Mouse (Mus musculus) splenic B cell, adult 2 months (primary cell): ENCODE measurements at regions not wholly inside any gene's neighbourhood (a gene's known extent, or its start where the extent isn't known, plus 50 kb on each side); places are given as distances from the start of the nearest gene placed in this dataset.
A peak's percentile ranks its signal among the peaks of the same experiment; 100 is the strongest.

ENCODE experiments used
- DNase-seq: peaks from one replicate; pipeline ENCODE4 v3.0.0-alpha.2; 2011; ENCODE audit warnings: low read depth, low spot score
- H3K27me3 ChIP-seq: 2 replicates; pipeline ENCODE4 v1.6.1; 2012; ENCODE audit warnings: mild to moderate bottlenecking, low read length, moderate library complexity, mixed read lengths; ENCODE audit not compliant: control insufficient read depth, poor library complexity, insufficient read depth, severe bottlenecking
- H3K36me3 ChIP-seq: 2 replicates; pipeline ENCODE4 v1.6.1; 2012; ENCODE audit warnings: mild to moderate bottlenecking, low read length, moderate library complexity, mixed read lengths; ENCODE audit not compliant: control insufficient read depth, poor library complexity, insufficient read depth, severe bottlenecking

DNA sequence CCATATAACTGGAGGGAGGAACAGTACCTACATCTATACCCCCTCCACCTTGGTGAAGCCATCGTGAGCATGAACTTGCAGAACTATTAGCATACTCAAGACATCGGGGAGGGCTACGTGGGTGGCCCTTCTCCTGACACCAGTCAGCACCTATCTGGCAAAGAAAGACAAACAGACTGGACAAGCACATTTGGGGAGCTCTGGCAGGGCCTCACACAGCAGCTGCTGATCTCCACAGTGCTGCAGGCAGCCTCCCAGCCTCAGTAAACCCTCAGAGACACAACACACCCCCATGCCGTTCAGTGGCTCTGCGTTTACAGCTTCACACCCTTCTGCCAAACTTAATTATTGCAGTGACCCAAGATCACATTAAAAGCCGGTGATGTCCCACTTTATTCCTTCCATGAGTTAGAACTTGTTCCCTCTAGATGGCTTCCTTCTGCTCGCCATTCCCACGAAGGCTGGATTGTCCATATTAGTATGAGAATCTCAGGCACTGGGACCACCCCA lies 161.7 kb downstream of the Fam43a start:
- no peak for DNase-seq
- no peaks in the 10 kb centered on the region for H3K27me3 ChIP-seq
- H3K36me3 ChIP-seq = no peaks in the 10 kb centered on the region

DNA sequence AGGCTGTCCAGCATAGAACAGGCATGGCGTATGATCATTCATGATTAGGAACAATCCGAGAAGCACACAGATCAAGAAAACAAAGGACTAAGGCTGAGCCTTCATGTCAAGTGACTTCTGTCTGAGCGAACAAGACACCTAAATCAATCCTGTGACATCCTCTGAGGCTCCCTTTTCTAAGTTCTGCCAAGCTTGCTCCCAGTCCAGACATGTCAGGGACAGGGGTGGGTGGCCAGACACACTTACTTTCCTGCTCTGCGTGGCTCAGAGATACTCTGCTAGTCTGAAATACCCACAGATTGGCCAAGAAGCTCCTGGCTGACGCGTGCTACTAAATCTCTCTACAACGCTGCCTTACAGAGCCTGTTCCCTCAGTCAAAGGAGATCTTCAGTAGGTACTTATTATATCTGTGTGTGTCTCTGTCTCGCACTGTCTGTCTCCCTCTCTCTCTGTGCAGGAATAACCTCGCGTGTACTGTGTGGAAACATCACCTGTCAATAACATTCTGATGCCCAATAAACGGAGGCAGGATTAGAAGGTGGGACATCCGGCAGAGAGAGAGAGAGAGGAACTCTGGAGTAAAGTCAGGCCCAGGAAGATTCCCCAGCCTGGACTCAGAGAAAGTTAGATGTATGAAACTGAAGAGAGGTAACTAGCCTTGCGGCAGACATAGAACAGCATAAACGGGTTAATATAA lies 163.5 kb downstream of the Fam43a start:
- DNase-seq = no peak
- Histone ChIP-seq H3K36me3 (no peaks in the 10 kb centered on the region), H3K27me3 (no peaks in the 10 kb centered on the region)

DNA sequence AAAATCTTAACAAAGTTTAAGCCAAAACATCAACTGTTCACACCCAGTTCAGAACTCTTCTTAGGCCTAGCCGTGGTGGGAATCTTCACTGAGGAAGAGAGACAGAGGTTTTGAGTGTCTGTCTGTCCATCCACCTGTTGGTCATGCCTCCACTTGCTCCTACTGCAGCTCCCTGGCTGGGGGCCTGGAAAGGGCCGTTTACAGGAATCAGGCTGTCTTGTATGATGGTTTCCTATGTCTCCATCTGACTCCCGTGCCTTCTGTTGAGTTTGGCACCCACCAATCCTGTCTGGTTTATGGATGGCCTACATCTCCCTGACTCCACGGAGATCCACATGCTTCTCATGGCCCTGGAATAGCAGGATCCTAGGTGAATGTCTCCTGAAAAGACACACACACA lies 166.1 kb downstream of the Fam43a start:
- no peaks in the 10 kb centered on the region for H3K36me3 ChIP-seq
- DNase-seq = no peak
- H3K27me3 ChIP-seq = no peaks in the 10 kb centered on the region

DNA sequence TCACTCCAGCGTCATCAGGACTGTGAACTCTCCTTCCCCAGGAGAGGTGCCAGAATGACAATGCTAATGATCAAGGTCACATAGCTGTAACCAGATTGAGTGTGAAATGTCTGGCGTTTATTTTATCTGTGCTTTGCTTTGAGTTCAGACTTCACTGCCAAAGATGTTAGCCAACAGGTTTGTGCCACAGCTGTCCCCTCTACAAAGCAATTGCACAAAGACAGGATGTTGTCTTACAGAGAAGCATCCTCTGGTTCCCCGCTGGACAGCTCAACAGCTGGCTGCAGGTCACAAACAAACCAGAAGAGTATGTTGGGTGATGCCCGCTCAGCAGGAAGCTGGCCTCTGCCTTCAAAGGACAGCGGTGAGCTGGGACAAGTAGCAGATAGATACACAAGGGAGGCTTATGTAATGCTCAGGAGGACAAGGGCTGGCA lies 169.5 kb downstream of the Fam43a start:
- no peak for DNase-seq
- Histone ChIP-seq H3K27me3 (no peaks in the 10 kb centered on the region), H3K36me3 (no peaks in the 10 kb centered on the region)

DNA sequence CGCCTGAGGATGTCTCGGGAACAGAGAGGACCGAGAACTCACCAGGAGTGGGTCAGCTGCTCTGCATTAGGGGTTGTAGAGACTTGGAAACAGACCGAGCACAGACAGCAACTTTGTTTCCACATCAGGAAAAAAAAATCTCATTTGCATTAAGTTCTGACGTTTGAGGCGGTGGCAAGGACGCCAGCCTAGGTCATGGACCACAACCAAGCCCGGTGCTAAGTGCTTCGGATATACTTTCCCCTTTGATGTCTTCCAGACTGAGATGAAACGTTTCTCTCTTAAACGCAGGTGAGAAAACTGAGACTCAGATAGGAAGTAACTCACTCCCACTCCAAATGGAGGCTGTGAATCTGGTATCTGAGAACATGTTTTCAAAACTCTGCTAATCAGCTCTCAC lies 169.9 kb downstream of the Fam43a start:
- Histone ChIP-seq H3K36me3 (no peaks in the 10 kb centered on the region), H3K27me3 (no peaks in the 10 kb centered on the region)
- DNase-seq = peak; percentile 57

DNA sequence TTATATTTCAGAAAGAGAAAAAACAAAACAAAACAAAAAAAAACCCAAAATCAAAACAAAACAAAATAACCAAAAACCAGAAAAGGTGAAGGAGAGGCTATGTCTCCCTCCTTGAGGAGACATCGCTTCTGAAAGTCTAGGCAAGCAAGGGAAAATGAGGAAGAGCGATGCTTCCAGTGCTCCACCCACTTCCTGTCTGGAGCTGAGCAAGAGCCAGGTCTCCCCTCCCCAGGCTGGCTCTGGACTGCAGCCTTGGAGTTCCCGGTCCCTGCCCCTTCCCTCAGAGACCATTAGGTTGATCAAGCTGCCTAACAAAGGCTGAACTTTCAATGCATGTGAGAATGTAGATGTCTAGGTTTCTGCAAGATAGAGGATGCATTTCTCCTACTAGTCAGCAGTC lies 173.3 kb downstream of the Fam43a start:
- H3K36me3 ChIP-seq = no peaks in the 10 kb centered on the region
- no peak for DNase-seq
- no peaks in the 10 kb centered on the region for H3K27me3 ChIP-seq

DNA sequence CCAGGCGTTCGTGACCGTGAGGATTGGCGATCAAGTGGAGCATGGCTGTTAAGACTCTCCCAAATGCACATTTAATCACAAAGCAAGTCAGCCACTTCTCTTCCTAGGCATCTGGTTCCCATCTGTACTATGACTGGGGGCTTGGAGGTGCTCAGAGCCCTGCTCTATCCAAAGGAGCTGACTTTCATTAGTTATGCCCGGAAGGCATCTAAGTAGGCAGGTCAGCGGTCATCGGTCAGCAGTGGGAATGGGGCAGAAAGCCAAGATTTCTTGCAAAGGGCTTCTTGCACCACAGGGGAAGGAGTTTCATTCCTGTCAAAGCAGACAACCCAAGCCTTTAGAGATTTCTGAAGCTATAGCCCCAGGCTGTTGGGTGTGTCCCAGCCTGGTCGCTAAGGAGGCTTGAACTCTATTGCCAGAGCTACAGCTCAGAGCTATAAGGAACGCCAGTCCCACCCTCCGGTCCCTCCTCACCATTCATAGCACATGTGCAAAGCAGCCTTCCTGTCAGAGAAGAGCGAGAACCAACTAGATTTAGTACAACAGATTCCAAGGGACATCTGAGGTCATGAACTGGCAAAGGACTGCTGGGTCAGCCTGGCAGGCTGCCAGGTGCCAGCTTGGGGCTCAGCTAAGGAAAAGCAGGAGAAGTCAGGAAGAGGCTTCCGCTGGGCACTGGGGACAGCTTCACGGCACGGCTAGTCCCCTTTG lies 175.6 kb downstream of the Fam43a start:
- no peak for DNase-seq
- no peaks in the 10 kb centered on the region for H3K36me3 ChIP-seq
- no peaks in the 10 kb centered on the region for H3K27me3 ChIP-seq

DNA sequence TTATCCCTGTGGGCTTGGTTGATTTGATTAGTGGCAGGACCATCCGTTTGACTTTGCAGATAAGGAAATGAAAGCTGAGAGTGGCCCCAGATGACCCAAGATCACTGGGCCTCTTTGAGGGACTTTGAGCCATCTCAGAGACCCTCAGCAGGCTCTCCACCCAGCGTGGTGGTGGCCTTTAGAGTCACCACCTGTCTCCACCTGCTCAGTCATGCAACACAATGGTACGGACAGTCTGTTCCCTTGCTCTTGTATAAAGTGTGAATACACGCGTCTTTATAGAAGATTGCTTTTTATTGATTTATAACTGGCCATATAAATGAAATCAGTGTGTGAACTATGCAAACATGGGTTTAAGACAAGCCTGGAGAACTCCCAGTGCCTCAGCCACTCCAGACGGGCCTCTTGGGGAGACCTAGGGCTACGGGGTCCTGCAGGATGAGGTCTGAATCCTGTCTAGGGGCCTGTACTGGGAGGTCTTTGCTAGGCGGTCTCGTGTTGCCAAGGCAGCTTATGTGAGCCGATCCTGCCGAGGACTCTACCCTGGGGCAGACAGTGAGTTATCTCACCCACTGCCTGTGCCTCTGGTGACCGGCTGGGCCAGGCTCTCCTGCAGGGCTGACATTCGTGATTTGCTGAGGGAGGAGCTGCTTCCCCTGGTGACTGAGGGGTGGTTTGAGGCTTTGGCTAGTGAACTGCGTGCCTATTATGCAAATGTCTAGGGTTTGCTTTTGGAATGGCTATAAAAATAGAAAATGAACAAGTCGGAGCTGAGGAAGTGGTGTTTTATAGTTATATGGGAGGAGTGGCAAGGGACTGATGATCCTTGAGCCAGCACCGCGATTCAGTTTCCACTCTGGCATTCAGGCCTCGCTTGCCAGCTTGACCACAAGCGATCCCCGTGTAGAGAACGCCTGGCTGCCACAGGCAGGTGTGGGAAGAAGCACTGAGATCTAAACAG lies 176.5 kb downstream of the Fam43a start:
- peak; percentile 31 for DNase-seq
- Histone ChIP-seq H3K27me3 (no peaks in the 10 kb centered on the region), H3K36me3 (no peaks in the 10 kb centered on the region)

DNA sequence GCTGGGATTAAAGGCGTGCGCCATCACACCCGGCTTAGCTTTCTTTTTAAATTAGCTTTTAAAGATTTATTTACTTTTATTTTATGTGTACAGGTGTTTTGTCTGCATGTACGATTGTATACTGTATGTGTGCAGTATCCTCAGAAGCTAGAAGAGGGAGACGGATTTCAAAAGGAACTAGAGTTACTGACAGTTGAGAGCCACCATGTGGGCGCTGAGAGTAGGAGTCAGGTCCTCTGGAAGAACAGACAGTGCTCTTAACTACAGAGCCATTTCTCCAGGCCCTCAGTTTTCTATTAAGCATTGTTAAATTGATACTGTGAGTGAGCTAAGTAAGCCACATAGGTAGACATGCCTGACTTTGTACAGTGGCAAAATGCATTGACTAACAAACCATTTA lies 177.9 kb downstream of the Fam43a start:
- H3K36me3 ChIP-seq = no peaks in the 10 kb centered on the region
- H3K27me3 ChIP-seq = no peaks in the 10 kb centered on the region
- no peak for DNase-seq

DNA sequence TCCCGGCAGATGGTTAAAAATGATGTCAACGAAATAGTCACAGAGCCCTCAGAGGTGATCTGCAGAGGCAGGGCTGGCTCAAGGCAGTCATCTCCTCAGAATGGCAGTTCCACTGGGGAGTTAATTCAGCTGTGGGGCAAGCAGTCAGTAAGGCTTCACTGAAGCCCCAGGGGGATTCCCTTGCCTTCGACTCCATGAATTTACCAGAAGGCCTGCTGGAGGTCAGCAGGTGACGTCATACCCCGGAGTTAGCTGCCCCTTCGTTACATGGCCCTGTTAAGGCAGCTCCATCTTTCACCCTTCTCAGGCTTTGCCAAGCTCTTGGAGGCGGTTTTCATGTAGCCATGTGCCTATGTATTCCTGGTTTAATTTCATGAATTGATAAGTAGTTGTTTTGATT lies 178.6 kb downstream of the Fam43a start:
- H3K27me3 ChIP-seq = no peaks in the 10 kb centered on the region
- H3K36me3 ChIP-seq = no peaks in the 10 kb centered on the region
- no peak for DNase-seq

DNA sequence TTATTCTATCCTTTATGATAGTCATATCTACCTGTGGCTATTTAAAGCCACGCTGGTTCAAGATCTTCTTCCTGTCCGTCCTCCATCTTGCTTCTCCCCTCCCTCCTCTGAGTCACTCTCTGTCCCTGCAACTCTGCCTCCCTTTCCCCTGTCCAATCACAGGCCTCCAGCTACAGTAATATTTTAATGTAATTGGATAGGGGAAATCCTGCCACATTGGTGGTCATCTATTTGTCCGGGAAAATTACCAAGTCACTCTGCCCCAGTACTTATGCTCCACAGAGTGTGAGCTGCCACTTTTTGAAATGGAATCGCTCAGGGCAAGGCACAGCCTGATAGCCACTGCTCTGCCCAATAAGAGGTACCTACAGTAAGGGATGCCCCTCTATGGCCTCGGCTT lies 179.4 kb downstream of the Fam43a start:
- H3K27me3 ChIP-seq = no peaks in the 10 kb centered on the region
- no peak for DNase-seq
- H3K36me3 ChIP-seq = no peaks in the 10 kb centered on the region

DNA sequence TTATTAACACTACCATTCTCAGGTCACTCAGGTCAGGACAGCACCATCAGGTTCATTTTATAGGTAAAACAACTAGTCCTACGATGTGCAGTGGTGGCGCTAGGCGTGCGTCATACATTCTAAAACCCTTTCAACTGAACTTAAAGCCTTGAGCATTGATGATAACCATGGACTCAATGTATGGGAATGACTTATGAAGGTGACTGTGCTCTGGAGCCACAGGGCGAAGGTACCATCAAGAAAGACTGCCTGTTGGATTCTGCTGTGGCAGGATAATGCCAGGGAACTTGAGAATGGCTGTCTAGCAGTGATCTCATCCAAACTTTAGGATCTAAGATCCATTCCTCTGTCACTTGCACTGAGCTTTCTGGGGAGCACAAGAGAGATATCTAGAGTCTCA lies 184.7 kb downstream of the Fam43a start:
- H3K27me3 ChIP-seq = no peaks in the 10 kb centered on the region
- DNase-seq = no peak

DNA sequence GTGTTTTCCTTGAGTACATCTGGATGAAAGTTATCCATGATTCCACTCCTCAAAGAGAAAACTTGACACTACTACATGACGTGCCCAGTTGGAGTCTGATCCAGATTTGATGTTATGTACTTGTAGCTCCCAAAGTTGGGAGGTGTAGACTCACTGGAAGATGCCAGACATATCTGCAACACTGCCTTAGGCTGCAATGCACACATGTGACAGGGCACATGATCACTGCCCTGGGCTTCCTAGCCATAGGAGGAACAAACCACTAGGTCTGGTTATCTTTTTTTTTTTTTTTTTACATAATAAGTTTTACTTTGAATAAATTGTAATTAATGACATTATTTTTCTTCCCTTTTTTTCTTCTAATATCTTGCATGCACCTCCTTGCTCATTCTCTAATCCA lies 185.4 kb downstream of the Fam43a start:
- H3K27me3 ChIP-seq = no peaks in the 10 kb centered on the region
- no peak for DNase-seq
- H3K36me3 ChIP-seq = no peaks in the 10 kb centered on the region

More for the DNA sequence above, 184.7 kb downstream of the Fam43a start:
- no peaks in the 10 kb centered on the region for H3K36me3 ChIP-seq

DNA sequence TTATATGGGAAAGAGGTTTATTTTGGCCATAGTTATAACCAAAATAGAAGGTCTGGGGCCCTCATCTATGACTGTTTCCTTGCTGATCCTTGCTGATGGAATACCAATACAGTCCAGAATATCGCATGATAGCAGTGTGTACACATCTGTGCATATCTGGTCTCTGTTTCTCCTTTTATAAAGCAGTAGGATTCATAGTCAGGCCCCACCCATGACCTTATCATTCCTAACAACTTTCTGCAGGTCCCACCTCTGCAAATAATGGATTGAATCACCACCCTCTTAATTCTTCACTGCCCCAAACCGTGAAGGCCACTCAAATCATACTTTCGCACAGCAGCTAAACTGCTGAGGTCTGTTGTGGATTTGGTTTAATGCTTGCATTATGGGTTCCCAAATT lies 186.5 kb downstream of the Fam43a start:
- Histone ChIP-seq H3K27me3 (no peaks in the 10 kb centered on the region), H3K36me3 (no peaks in the 10 kb centered on the region)
- DNase-seq = no peak

DNA sequence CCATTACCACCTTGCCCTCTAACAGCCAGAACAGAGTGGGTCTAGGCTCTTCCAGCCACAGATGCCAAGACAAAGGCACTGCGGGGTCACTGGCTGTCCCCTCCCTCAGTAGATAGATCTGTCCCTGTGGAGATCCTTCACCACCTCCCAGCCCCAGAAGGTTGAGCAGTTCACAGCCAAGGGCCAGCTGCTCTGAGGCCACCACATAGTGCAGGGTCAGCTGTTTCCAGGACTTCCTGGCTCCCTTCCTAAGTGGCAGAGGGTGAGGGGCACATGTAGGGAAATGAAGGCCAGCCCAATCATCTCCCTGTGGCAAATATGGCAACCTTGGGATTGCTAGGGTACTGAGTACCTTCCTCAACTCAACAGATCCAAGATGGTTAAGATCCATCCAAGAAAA lies 187.8 kb downstream of the Fam43a start:
- Histone ChIP-seq H3K27me3 (no peaks in the 10 kb centered on the region), H3K36me3 (no peaks in the 10 kb centered on the region)
- DNase-seq = no peak
